Mouse (Mus musculus): ENCODE measurements around the gene Rabgap1l.

Gene Rabgap1l

DNA sequence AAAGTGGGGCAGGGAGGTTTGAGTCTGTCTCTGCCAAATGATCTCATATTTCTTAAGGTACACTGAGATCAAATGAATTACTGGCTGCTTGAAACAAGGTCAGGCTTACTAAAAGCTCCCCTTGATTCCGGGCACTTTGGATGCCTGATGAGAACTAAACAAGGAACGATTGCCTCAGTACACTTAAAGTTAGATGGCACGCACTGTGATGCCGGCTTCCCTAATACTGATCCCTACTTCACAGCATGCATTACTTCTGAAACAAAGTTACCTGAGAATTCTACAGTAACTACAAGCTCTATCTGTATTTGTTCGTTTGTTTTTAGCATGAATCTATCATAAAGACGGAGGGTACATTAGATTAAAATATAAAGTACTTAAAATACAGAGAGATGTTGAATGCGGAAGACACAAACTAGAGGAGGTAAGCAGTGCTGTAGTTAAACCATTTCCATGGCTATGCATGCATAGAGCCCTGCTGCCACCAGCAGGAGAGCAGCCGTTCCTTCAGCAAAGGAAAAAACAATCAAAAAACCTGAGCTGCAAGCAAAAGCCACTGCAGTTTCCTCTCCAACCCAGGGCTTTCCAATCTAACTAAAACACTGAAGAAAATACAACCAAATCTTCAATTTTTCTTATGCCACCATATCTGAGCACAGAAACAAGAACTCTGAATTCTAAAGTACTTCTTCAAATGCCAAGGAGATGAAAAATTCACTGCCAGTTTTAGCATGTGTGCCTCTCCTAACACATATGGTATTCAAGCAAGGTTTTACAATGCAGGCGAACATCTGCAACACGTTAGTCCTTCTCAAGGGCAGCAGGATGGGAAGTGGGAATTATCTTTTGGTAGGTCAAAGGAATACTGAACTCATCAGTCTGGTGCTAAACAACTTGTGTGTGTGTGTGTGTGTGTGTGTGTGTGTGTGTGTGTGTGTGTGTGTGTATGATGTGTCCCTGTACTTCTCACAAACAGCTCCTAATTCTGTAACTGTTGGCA is 415.4 kb downstream of the Rabgap1l start:
- no peak for DNase-seq (ENCODE audit: low spot score in 2 of 2)

DNA sequence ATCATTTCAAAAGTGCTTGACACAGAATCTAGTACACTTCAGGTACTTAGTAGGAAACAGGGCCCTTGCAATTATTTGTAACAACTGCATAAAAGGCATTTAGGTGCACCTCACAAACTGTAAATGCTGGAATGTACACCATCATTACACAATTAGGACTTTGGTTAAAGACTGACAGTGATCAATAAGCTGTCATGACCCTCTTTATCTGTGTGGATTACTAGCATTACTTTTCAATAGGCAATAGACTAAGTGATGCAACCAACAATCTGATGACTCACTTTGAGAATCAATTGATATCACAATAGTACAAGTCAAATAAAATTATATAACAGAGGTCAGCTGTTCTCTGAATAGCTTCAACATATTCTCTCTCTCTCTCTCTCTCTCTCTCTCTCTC is 418.5 kb downstream of the Rabgap1l start:
- DNase-seq (ENCODE audit: low spot score in 2 of 2) = no peak

DNA sequence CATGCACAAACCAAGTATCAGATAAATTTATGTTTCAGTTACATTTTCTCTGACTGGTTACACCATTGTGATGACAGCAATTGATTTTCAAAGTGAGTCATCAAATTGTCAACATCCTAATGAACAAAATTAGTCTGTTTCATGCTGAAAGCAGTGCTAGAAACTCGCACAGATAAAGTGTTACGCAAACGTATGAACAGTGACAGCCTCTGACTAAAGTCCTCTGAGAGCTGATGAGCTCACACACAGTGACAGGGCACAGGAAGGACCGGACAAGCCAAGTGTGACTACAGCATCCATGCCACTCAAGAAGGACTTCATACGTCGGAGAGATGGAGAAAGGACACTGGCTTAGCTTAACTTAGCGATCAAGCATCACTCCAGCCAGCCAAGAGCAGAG is 419.7 kb downstream of the Rabgap1l start:
- no peak for DNase-seq (ENCODE audit: low spot score in 2 of 2)

DNA sequence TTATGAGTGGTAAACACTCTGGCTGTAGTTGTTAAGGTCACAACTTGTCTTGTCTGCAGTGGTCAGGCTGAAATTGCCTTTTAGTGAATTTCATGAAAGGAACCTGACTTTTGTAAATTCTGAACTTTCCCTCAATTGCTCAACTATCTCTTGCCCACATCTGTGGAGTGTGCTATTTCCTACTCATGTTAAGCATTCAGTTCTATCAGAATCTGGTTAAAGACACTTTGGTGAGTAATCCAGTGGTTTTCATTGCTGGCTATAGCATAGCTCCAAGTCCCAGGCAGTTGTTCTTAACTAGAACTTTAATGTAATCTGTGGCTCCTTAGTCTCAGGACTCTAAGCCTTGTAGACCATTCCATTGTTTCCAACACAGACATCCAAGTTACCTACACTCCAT is 421.3 kb downstream of the Rabgap1l start:
- DNase-seq (ENCODE audit: low spot score in 2 of 2) = no peak

- DNase-seq (ENCODE audit: low spot score in 2 of 2) = no peak
Observed at GRCm38 (mm10) chr1:160370552-160370951, 422.5 kb downstream of the Rabgap1l start.

DNA sequence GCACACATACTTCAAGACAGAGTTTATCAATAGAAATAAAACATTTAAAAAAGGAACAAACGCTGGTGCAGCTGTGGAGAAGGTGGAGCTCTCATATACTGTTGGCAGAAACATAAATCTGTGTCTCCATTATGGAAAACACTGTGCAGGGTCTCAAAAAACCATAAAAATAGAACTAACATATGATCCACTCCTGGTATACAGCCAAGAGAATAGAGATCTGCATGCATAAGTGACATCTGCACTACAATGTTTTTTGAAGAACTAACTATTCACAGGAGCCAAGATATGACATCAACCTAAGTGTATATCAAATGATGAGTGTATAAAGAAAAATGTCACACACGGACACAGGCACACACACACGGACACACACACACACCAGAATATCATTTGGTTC is 426.4 kb downstream of the Rabgap1l start:
- DNase-seq (ENCODE audit: low spot score in 2 of 2) = no peak

DNA sequence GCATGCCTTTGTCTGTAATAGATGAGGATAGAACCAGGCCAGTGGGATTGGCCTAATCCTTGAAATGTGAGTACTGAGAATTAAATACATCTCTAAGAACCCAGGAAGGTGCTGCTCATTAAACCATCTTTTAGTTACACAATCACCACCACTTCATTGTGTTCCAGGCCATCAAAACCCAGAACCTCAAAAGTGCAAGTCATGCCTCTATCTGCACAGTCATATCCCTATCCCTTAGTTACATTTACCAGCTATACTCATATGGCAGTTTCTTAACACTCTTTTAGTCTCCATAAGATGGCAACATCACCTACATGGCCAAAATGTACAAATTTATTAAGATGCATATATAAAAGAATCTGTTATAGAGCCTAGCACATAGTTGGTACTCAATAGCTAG is 435.7 kb downstream of the Rabgap1l start:
- no peak for DNase-seq (ENCODE audit: low spot score in 2 of 2)

DNA sequence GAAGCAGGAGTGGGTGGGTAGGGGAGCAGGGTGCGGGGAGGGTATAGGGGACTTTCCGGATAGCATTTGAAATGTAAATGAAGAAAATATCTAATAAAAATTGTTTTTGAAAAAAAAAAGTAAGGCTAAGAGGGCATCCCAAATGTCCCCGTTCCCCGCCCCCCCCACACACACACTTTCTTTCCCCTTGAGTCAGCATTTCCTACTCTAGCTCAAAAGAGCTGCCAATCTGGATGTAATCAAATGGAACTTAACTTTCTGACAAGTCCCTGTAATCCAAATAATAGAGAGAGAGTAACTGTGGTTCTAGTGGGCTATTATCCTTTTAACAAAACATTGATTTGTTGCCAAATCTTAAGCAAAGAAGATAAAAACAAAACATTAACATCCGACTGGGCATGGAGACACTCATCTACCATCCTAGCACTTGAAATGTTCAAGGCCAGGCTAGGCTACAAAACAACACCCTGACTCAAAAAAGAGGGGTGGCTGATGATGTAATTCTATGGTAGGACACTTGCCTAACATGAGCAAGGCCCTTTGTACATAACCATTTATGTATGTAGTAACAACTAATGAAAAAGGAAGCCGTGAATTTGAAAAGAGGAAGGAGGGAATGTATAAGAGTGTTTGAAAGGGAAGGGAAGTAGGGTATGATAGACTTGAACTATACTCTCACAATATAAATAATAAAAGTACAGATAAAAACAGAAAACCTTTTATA is 439.1 kb downstream of the Rabgap1l start:
- DNase-seq (ENCODE audit: low spot score in 2 of 2) = no peak

DNA sequence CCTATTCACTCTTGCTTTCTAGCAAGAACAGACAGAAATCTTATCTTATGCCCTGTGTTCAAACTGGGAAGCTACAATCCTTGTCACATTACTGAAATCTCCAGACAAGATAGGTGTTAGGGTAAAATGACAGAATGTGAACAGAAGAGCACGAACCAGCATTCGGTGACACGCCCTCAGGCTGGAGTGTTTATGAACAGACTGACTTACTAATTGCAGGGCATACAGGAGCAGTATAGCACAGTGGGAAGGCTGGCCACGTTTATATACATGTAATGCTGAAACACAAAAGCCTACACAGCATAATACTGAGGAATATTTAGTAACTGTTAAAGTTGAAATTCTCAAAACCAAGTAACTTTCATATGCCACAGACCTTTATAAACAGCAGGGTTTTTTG is 440.7 kb downstream of the Rabgap1l start:
- DNase-seq (ENCODE audit: low spot score in 2 of 2) = no peak

DNA sequence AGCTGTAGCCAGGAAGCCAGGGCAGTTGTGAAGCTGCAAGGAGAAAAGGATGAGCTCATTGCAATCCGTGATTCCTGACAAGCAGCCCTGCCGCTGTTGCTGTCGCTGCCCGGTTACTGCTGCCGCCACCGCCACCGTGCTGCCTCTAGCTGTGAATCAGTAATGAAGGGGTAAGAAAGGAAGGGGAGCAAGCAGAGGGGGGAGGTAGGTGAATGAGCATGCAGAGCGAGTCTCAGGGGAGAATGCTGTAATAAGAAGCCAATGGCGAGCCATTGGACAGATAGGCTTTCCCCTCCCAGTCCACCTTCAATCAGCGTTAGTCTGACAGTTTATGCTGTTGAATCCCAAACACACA is 441.2 kb downstream of the Rabgap1l start:
- peak; percentile 4 to 5 for DNase-seq (ENCODE audit: low spot score in 2 of 2)

DNA sequence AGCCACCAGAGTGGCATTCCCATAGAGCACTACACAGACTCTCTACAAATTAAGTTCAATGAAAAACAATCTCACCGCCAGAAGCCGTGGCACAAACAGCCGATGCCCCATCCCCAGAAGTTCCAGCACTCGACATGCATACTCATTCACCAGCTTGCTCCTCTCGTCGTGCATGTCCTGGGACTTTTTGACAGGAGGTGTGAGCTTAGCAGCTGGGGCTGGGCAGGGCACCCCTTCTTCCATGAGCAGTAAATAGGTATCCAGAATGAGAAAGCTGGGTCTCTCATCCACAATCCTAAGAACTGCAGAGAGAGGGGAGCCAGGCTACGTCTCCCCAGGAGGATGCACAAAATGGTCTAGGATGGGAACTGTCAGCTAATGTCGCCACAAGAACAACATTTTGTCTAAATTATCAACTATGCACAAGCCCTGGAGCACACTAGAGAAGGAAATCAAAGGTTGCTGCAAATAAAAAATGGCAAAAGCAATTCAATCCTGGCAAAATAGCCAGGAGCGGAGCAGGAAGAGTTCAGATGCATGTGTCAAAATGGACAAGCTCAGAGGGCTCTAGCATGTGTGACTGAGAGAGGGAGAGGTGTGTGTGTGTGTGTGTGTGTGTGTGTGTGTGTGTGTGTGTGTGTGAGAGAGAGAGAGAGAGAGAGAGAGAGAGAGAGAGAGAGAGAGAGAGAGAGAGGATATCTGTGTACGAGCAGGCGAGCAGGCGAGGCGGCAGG is 441.7 kb downstream of the Rabgap1l start:
- no peak for DNase-seq (ENCODE audit: low spot score in 2 of 2)

DNA sequence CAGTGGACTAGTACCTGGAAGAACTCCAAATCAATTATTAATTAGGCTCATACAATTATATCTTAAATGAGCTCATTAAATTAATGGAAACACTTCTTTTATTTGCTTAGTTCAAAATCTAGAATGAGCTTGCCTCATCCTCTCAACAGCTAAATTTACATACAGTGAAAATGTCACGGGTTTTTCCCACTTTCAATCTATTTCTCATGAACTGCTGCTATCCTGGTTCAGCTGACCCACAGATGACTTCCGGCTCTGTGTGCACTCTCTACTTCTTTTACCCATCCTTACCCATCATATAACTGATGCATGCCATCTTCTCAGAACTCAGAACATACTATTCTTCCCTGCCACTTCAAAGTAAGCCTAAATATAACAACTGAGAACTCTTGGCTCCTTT is 452.4 kb downstream of the Rabgap1l start:
- DNase-seq (ENCODE audit: low spot score in 2 of 2) = no peak

DNA sequence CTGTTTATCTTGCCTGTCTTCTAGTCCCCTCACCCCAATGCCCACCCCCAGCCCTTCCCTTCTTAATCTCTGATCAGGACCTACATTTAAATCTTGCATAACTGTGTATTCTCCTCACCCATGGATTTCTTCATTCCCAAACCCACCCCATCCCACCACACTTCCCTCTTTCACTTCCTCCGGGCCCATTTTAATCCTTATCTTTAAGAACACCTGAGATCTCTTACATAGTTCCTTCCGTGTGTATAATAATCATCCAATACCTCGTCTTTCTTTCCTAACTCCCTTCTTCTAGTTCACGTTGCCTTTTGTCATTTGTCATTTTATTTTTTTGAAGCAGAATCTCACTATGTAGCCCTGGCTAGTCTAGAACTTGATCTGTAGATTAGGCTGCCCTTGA is 453.6 kb downstream of the Rabgap1l start:
- no peak for DNase-seq (ENCODE audit: low spot score in 2 of 2)

- no peak for DNase-seq (ENCODE audit: low spot score in 2 of 2)
Observed at GRCm38 (mm10) chr1:160334791-160335190, 458.2 kb downstream of the Rabgap1l start.

DNA sequence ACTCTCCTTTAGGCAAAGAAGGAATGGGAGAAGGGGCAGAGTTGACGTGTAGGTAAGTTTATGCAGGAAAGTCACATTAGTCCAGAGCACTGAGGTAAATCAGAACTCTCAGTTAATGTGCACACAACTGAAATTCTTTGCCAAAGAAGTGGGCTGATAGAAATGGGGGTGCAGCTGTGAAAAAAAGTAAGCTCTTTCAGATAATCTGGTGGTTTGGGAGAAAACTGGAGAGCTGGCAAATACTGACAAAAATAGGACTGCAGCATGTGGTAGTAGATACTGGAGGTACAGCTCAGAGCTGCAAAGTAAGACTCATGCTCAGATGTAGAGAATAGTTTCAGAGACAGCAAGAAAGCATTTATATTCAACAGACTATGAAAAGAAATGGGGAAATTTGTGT is 462.2 kb downstream of the Rabgap1l start:
- DNase-seq (ENCODE audit: low spot score in 2 of 2) = no peak

- DNase-seq (ENCODE audit: low spot score in 2 of 2) = no peak
Observed at GRCm38 (mm10) chr1:160330222-160330621, 462.8 kb downstream of the Rabgap1l start.

- no peak for DNase-seq (ENCODE audit: low spot score in 2 of 2)
Observed at GRCm38 (mm10) chr1:160329788-160330187, 463.2 kb downstream of the Rabgap1l start.

DNA sequence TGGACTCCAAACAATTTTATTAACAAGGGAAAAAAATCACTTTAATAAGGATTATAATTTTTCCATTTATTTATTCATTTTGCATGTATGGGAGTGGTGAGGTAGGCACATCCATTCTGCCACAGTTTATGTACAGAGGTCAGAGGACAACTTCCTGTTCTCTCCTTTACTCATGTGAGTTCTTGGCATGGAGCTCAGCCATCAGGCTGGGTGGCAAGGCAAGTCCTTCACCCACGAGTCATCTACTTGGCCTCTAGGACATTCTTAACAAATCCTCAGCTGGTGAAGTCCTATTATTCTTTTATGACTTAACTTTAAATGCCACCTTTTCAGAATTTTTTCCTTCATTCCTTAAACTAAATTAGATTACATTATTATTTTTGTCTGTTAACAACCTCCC is 465.5 kb downstream of the Rabgap1l start:
- no peak for DNase-seq (ENCODE audit: low spot score in 2 of 2)

- no peak for DNase-seq (ENCODE audit: low spot score in 2 of 2)
Observed at GRCm38 (mm10) chr1:160325542-160325941, 467.5 kb downstream of the Rabgap1l start.

- DNase-seq (ENCODE audit: low spot score in 2 of 2) = no peak
Observed at GRCm38 (mm10) chr1:160320690-160321089, 472.3 kb downstream of the Rabgap1l start.

DNA sequence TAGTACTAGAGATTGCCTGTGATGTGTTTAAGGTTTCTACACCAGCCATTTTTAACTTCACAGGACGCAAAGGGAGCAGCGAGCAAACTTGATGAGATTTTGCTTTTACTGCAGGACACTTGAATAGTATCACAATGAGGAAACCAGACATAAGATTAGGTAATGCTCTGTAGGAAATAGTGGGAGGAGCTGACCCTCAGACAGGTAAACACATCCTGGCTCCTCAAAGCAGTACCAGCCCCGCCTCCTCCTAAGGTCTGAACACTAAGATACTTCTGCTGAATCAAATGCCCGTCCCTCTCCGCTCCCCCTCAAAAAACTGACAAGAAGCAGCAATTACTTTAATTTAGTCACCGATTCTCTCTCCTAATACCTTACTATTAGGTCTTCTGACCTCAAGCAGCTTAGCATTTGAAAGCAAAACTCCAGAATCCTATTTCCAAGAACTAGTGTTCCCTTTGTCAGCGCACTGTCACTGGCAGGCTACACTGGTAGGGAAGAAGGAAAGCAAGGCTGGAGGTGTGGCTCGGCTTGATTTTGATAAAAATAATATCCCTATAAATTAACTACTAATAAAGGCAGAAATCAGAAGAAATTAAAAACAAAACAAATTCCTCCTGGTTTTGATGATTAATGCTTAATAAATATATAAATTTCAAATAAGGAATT is 474.8 kb downstream of the Rabgap1l start:
- DNase-seq (ENCODE audit: low spot score in 2 of 2) = no peak

- no peak for DNase-seq (ENCODE audit: low spot score in 2 of 2)
Observed at GRCm38 (mm10) chr1:160316239-160316638, 476.8 kb downstream of the Rabgap1l start.
